Mouse (Mus musculus) kidney, embryonic 14.5 days (tissue): Measurements from ENCODE around the gene Grk5. TPM values are rescaled to one million over a fixed set of nuclear protein-coding genes. Genes with fewer than 3 reads are reported as not detected.

Experiments
- ATAC-seq: fragments of 200-750 bp; cut with Nextera tagmentation; 2 replicates; pipeline ENCODE4 v1.8.0; 2017; ENCODE audit warnings: moderate number of reproducible peaks, mild to moderate bottlenecking, moderate TSS enrichment, moderate library complexity; ENCODE audit not compliant: low FRiP score, low TSS enrichment
- H3K27ac ChIP-seq: fragments of 300-500 bp; sonication (generic); 2 replicates; pipeline ENCODE4 v1.5.1; 2014; ENCODE audit warnings: low read depth, mild to moderate bottlenecking, low read length, moderate library complexity, mixed read lengths
- H3K27me3 ChIP-seq: fragments of 300-500 bp; sonication (generic); 2 replicates; pipeline ENCODE4 v1.6.1; 2014; ENCODE audit warnings: mild to moderate bottlenecking, low read length; ENCODE audit not compliant: control insufficient read depth, insufficient read depth
- H3K36me3 ChIP-seq: fragments of 300-500 bp; sonication (generic); 2 replicates; pipeline ENCODE4 v1.6.1; 2014; ENCODE audit warnings: low read length, mixed read lengths; ENCODE audit not compliant: control insufficient read depth, insufficient read depth
- H3K4me1 ChIP-seq: fragments of 300-500 bp; sonication (generic); 2 replicates; pipeline ENCODE4 v1.6.1; 2014; ENCODE audit warnings: low read length, mixed read lengths; ENCODE audit not compliant: control insufficient read depth, insufficient read depth
- H3K4me2 ChIP-seq: fragments of 300-500 bp; sonication (generic); replicated peaks from 2 replicates; pipeline ENCODE4 v1.6.1; 2014; ENCODE audit warnings: low read depth, mild to moderate bottlenecking, low read length
- H3K4me3 ChIP-seq: fragments of 300-500 bp; sonication (generic); 2 replicates; pipeline ENCODE4 v1.5.1; 2014; ENCODE audit warnings: mild to moderate bottlenecking, low read length
- H3K9ac ChIP-seq: fragments of 300-500 bp; sonication (generic); 2 replicates; pipeline ENCODE4 v1.6.1; 2014; ENCODE audit warnings: low read depth, mild to moderate bottlenecking, low read length, moderate library complexity
- H3K9me3 ChIP-seq: fragments of 300-500 bp; sonication (generic); 2 replicates; pipeline ENCODE4 v1.6.1; 2016; ENCODE audit warnings: low read length; ENCODE audit not compliant: control insufficient read depth
- WGBS: fragments of 180-500 bp; shearing (Covaris S2); extraction: QIAGEN DNeasy Blood & Tissue Kit; methylation state at CpG from one replicate; pipeline ENCODE4 v1.1.7; 2014; 5-methylcytosine and 5-hydroxymethylcytosine counted together
- polyA plus RNA-seq: library from polyadenylated mRNA; unstranded; fragments of >200 nt; fragmentation: Nextera tagmentation; extraction: Ambion mirVana; gene quantifications from 2 replicates; pipeline ENCODE4 v1.2.1, GENCODE M21; 2014

Gene Grk5
- polyA plus RNA-seq, 1 experiment from 2014 or later = 3.2 TPM

- Histone ChIP-seq H3K4me3 (no peak overlapping the region), H3K4me2 (no peak overlapping the region), H3K27ac (no peak overlapping the region), H3K4me1 (peaks cover 8% of the 10 kb centered on the region), H3K9me3 (no peaks in the 10 kb centered on the region), H3K27me3 (no peaks in the 10 kb centered on the region), H3K9ac (no peak overlapping the region), H3K36me3 (no peaks in the 10 kb centered on the region)
- no peak for ATAC-seq
These were observed 249.1 kb downstream of the Grk5 start for GRCm38 (mm10) chr19:61138655-61139054.

GRCm38 (mm10) chr19:61140342-61141206, 251.0 kb downstream of the Grk5 start, which contains the start of gene Zfp950:
Gene Zfp950 (minus strand): TSS chr19:61140840.
- under 1% methylated on average over 18 of the region's 18 CpGs for WGBS
- H3K9me3 ChIP-seq = no peaks in the 10 kb centered on the region
- H3K36me3 ChIP-seq = no peaks in the 10 kb centered on the region
- H3K4me3 ChIP-seq = peak within 1 kb of the TSS; percentile 89
- H3K27ac ChIP-seq = no peak within 1 kb of the TSS
- peak within 1 kb of the TSS; percentile 74 for H3K9ac ChIP-seq
- peak within 1 kb of the TSS; percentile 74 for H3K4me2 ChIP-seq
- peaks cover 8% of the 10 kb centered on the region for H3K4me1 ChIP-seq
- peak; percentile 100 for ATAC-seq
- H3K27me3 ChIP-seq = no peaks in the 10 kb centered on the region

- no peaks in the 10 kb centered on the region for H3K9me3 ChIP-seq
- H3K4me3 ChIP-seq = peak overlapping the region; percentile 89
- no peak for ATAC-seq
- peak overlapping the region; percentile 37; the same call in 1 of the 2 replicates for H3K9ac ChIP-seq
- no peak overlapping the region for H3K27ac ChIP-seq
- no peaks in the 10 kb centered on the region for H3K27me3 ChIP-seq
- H3K4me2 ChIP-seq = peak overlapping the region; percentile 74
- peaks cover 8% of the 10 kb centered on the region for H3K4me1 ChIP-seq
- WGBS = 15% methylated on average over 4 of the region's 4 CpGs
- H3K36me3 ChIP-seq = no peaks in the 10 kb centered on the region
These were observed 251.8 kb downstream of the Grk5 start for GRCm38 (mm10) chr19:61141299-61141698.

Other genes starting within 250 kb of the Grk5 start
- gene Nanos1, start 133.8 kb upstream of the Grk5 start, polyA plus RNA-seq = 1.0 and 1.4 TPM in 2 replicates
- 191 and 209 TPM in 2 replicates for gene Eif3a, start 99.1 kb upstream of the Grk5 start, polyA plus RNA-seq
- gene Fam45a, start 78.2 kb upstream of the Grk5 start, polyA plus RNA-seq = 31.0 and 32.4 TPM in 2 replicates
- 8.9 and 11.0 TPM in 2 replicates for gene Sfxn4, start 28.3 kb upstream of the Grk5 start, polyA plus RNA-seq
- 139 and 145 TPM in 2 replicates for gene Prdx3, start 15.2 kb upstream of the Grk5 start, polyA plus RNA-seq